Mouse (Mus musculus) layer of hippocampus, adult 9-10 months (tissue): ENCODE measurements around the gene Stap2.

Source experiments
- DNase-seq: peaks from one replicate; pipeline ENCODE4 v3.0.0; 2022; ENCODE audit warnings: low spot score

The Stap2 gene

GRCm38 (mm10) chr17:56024931-56025330, 19.5 kb upstream of the Stap2 start:
- no peak for DNase-seq

GRCm38 (mm10) chr17:56024476-56024875, 19.1 kb upstream of the Stap2 start:
- DNase-seq, result no peak

GRCm38 (mm10) chr17:56023386-56023785, 18.0 kb upstream of the Stap2 start:
- no peak for DNase-seq

- no peak for DNase-seq
Observed at GRCm38 (mm10) chr17:56022989-56023290, 17.6 kb upstream of the Stap2 start.

- DNase-seq, result no peak
Observed at GRCm38 (mm10) chr17:56022131-56022988, 17.0 kb upstream of the Stap2 start.

GRCm38 (mm10) chr17:56021161-56021910, 16.0 kb upstream of the Stap2 start:
- DNase-seq, result peak; percentile 59

- no peak for DNase-seq
Observed at GRCm38 (mm10) chr17:56020400-56021084, 15.2 kb upstream of the Stap2 start.

GRCm38 (mm10) chr17:56018347-56019131, 13.2 kb upstream of the Stap2 start:
- no peak for DNase-seq

- DNase-seq, result no peak
Observed at GRCm38 (mm10) chr17:56017848-56018247, 12.5 kb upstream of the Stap2 start.

- DNase-seq, result no peak
Observed at GRCm38 (mm10) chr17:56016793-56017785, 11.7 kb upstream of the Stap2 start.

- no peak for DNase-seq
Observed at GRCm38 (mm10) chr17:56016382-56016781, 11.0 kb upstream of the Stap2 start.

- no peak for DNase-seq
Observed at GRCm38 (mm10) chr17:56015293-56015692, 9.9 kb upstream of the Stap2 start.

- DNase-seq, result no peak
Observed at GRCm38 (mm10) chr17:56011441-56011840, 6.1 kb upstream of the Stap2 start.

GRCm38 (mm10) chr17:56010681-56011080, 5.3 kb upstream of the Stap2 start:
- peak; percentile 63 for DNase-seq

- no peak for DNase-seq
Observed at GRCm38 (mm10) chr17:56010255-56010654, 4.9 kb upstream of the Stap2 start.

GRCm38 (mm10) chr17:56009962-56010240, 4.5 kb upstream of the Stap2 start:
- DNase-seq, result no peak

- peak; percentile 67 for DNase-seq
Observed at GRCm38 (mm10) chr17:56009088-56009961, 3.9 kb upstream of the Stap2 start.

GRCm38 (mm10) chr17:56008356-56009087, 3.1 kb upstream of the Stap2 start:
- DNase-seq, result peak; percentile 86
